Mouse (Mus musculus): Measurements from ENCODE around the gene Kcnc1. TPM values are rescaled to one million over a fixed set of nuclear protein-coding genes. Genes with fewer than 3 reads are reported as not detected.

The Kcnc1 gene
- 0.27 TPM in 1 of 2 replicates, not detected in the other for polyA plus RNA-seq (2012; ENCODE audit: insufficient read depth, low replicate concordance)

DNA sequence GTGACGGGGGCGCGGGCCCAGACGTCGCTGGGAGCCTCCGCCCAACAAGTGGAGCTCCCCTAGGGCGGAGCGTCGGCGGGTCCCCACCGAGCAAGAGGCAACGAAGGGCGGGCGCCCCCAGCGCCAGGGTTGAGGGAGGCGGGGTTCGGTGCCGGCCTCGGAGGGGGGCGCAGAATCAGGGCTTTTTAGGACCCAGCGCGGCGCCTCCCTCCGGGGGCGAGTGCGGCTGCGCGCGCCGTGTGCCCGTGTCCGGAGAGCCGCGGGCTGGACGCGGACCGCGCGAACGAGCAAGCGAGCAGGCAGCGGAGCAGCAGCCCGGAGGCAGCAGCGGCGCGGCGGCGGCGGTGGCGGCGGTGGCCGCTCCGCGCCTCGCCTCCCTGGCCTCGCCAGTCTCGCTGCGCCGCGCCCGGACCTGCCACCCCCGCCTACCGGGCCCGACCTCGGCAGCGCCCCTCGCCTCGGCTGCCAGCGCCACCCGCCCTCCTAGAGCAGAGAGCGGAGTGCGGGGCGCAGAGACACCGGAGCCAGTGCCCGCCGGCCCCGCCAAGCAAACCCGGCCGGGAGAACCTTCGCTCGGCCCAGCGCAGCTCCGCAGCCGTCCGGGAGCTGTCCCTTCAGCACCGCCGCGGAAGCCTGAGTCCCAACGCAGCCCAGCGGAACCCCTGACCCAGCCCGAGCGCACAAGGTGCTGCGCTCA is at the start of gene Kcnc1:
TSS of gene Kcnc1 (plus strand) at position 267 of the 697 bp plus-strand sequence.
- Histone ChIP-seq H3K4me1 (peaks cover 48% of the 10 kb centered on the region), H3K27me3 (replicated peaks) (peaks cover 84% of the 10 kb centered on the region), H3K9me3 (peaks cover 9% of the 10 kb centered on the region), H3K4me3 (replicated peaks) (peak within 1 kb of the TSS; percentile 83), H3K36me3 (replicated peaks; ENCODE audit: low read length) (no peaks in the 10 kb centered on the region)
- TF ChIP-seq FLI1 (IDR thresholded peaks at IDR 0.05; ENCODE audit: low read length) (no peak), GATA1 (IDR thresholded peaks at IDR 0.05; ENCODE audit: borderline replicate concordance, low read length) (no peak)

DNA sequence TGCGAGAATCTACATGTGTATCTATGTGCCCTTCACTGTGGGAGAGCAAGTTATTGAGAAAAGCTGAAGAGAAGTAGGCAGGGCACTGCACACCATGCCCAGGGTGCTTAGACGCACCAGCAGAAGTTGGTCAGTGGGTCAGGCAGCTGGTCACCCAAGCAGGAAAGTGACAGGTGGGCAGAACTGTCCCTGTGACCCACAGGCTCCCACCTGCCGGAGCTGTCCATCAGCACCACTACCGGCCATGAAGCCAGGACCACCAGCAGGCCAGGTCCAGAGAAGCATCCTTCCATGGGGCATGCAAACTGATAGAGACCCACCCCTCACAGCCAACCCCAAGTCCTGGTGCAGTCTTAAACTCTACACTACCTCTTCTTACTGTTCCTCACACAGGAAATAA is 48.6 kb upstream of the Kcnc1 start:
- peaks cover 60% of the 10 kb centered on the region for H3K27me3 ChIP-seq (replicated peaks)
- TF ChIP-seq GATA1 (IDR thresholded peaks at IDR 0.05; ENCODE audit: borderline replicate concordance, low read length) (no peak), FLI1 (IDR thresholded peaks at IDR 0.05; ENCODE audit: low read length) (no peak)
- H3K4me1 ChIP-seq, result peaks cover 6% of the 10 kb centered on the region
- no peaks in the 10 kb centered on the region for H3K36me3 ChIP-seq (replicated peaks; ENCODE audit: low read length)
- no peak overlapping the region for H3K4me3 ChIP-seq (replicated peaks)
- H3K9me3 ChIP-seq, result no peaks in the 10 kb centered on the region

DNA sequence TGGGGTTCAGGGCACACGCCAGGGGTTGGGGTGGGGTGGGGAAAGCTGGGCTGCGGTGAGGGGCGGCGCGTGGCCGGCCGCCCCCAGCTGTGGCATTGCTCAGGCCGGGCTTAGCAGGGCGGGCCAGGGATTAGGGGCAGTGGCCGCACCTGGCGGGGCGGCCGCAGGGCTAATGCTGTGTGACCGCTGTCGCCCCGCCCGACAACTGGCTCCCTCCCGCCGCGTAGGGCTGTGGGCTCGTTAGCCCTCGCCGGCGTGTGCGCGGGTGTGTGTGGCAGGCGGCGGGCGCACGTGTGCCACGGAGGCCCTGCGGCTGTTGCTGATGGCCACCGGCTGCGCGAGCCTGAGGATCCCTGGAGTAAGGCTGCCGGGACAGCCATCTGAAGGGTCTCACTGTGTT is 47.5 kb upstream of the Kcnc1 start:
- Histone ChIP-seq H3K27me3 (replicated peaks) (peaks cover 65% of the 10 kb centered on the region), H3K36me3 (replicated peaks; ENCODE audit: low read length) (no peaks in the 10 kb centered on the region), H3K4me1 (peaks cover 6% of the 10 kb centered on the region), H3K4me3 (replicated peaks) (no peak overlapping the region), H3K9me3 (no peaks in the 10 kb centered on the region)
- TF ChIP-seq GATA1 (IDR thresholded peaks at IDR 0.05; ENCODE audit: borderline replicate concordance, low read length), result no peak
- TF ChIP-seq FLI1 (IDR thresholded peaks at IDR 0.05; ENCODE audit: low read length), result no peak

DNA sequence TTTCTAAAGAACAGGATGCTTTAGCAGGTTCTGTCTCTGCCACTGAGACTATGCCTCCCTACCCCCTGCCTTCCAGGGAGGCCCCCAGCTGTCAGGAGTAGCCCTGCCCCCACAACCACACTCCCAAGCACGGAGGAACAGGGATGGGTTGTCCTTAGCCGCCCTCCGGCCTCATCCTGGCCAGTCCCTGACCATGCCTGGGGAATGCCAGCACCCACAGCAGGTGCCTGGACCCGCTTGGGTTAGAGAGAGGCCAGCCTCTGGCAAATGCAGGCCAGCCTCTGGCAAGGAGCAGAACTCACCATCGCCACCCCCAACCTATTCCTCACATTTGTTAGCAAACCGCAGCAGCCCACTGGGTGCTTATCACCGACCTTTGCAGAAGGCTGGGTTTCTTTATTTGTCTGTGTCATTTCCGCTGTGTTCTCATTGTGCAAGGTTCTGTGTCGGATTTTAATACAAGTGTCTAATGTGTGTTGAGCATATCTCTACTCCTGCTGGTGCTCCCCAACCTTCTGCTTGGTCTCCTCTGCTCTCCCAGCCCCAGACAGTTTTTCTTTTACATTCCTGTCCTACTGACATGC is 46.1 kb upstream of the Kcnc1 start:
- H3K36me3 ChIP-seq (replicated peaks; ENCODE audit: low read length), result no peaks in the 10 kb centered on the region
- peaks cover 62% of the 10 kb centered on the region for H3K27me3 ChIP-seq (replicated peaks)
- no peaks in the 10 kb centered on the region for H3K9me3 ChIP-seq
- no peak for TF ChIP-seq FLI1 (IDR thresholded peaks at IDR 0.05; ENCODE audit: low read length)
- TF ChIP-seq GATA1 (IDR thresholded peaks at IDR 0.05; ENCODE audit: borderline replicate concordance, low read length), result no peak
- H3K4me1 ChIP-seq, result peaks cover 6% of the 10 kb centered on the region
- H3K4me3 ChIP-seq (replicated peaks), result no peak overlapping the region

DNA sequence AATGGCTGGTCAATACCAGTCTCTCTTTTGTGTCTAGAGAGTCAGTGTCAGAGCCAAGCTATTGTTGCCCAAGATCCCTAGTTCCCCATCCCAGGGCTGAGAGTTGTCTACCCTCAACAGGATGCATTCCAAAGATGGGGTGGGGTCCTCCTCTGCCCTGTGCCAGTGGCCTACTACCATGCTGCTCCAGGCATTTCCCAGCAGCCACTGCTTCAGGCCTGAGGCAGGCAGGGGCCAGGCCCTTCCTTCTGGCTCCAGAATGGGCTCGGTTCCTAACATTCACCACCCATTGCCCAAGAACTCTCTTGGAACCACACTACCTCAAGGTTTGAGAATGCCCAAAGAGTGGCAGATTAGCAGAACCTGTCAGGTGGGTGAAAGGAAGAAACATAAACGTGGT is 43.5 kb upstream of the Kcnc1 start:
- Histone ChIP-seq H3K9me3 (no peaks in the 10 kb centered on the region), H3K4me3 (replicated peaks) (no peak overlapping the region), H3K27me3 (replicated peaks) (peaks cover 49% of the 10 kb centered on the region), H3K36me3 (replicated peaks; ENCODE audit: low read length) (no peaks in the 10 kb centered on the region), H3K4me1 (peaks cover 6% of the 10 kb centered on the region)
- TF ChIP-seq FLI1 (IDR thresholded peaks at IDR 0.05; ENCODE audit: low read length), result no peak
- TF ChIP-seq GATA1 (IDR thresholded peaks at IDR 0.05; ENCODE audit: borderline replicate concordance, low read length), result no peak

DNA sequence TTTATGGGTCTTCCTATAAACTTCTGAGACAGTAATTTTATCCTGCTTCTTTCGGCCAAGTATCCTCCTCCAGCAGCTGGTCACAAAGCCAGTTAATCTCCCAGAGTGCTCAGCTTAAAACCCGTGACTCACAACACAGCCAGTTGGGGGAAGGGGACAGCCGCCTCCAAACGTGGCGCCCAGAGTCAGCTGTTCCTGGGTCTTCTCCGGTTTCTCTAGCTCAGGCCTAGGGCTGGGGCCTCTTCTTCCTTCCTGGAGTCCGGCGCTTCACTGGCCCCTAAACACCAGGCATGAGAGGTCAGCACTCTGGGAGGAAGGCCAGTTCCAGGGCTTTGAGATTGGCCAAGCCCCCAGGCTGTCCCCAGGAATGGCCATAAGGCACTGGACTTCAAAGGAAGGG is 43.1 kb upstream of the Kcnc1 start:
- Histone ChIP-seq H3K36me3 (replicated peaks; ENCODE audit: low read length) (no peaks in the 10 kb centered on the region), H3K4me3 (replicated peaks) (no peak overlapping the region), H3K4me1 (peaks cover 6% of the 10 kb centered on the region), H3K27me3 (replicated peaks) (peaks cover 45% of the 10 kb centered on the region), H3K9me3 (no peaks in the 10 kb centered on the region)
- TF ChIP-seq FLI1 (IDR thresholded peaks at IDR 0.05; ENCODE audit: low read length), result no peak
- TF ChIP-seq GATA1 (IDR thresholded peaks at IDR 0.05; ENCODE audit: borderline replicate concordance, low read length), result no peak

DNA sequence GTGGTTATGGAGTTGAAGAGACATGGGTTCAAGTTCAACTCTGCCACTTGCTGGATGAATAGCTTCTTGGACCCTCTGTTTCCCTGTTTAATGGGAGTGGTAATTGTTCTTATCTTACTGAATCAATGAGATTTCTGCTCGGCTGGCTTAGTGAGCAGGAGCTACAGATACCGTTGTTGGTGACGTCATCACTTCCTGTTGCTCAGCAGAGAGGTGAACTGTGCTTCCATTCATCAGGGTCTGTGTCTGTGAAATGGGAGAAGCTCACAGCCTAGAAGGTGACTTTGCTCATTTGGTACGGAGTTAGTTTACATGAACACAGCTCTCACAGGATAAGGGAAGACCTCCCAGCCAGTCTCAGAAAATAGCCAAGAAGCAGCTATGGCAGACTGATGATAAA is 42.4 kb upstream of the Kcnc1 start:
- H3K4me3 ChIP-seq (replicated peaks), result no peak overlapping the region
- H3K27me3 ChIP-seq (replicated peaks), result peaks cover 42% of the 10 kb centered on the region
- peaks cover 6% of the 10 kb centered on the region for H3K4me1 ChIP-seq
- H3K9me3 ChIP-seq, result no peaks in the 10 kb centered on the region
- no peaks in the 10 kb centered on the region for H3K36me3 ChIP-seq (replicated peaks; ENCODE audit: low read length)
- TF ChIP-seq GATA1 (IDR thresholded peaks at IDR 0.05; ENCODE audit: borderline replicate concordance, low read length) (no peak), FLI1 (IDR thresholded peaks at IDR 0.05; ENCODE audit: low read length) (no peak)

DNA sequence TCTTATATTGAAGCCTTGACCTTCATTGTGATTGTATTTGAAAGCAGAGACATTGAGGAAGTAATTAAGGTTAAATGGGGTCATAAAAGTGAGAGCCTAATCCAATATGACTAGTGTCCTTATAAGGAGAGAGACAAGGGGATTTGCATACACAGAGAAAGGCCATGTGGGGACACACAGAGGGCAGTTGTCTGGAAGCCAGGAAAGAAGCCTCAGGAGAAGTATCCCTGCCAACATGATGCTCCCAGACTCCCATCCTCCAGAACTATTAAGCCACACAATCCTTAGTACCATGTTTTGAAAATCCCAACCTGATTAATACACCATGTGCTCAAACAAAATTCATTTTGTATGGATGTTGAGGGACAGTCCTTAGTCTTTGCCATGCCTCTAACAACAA is 34.5 kb upstream of the Kcnc1 start:
- no peaks in the 10 kb centered on the region for H3K4me1 ChIP-seq
- no peaks in the 10 kb centered on the region for H3K9me3 ChIP-seq

DNA sequence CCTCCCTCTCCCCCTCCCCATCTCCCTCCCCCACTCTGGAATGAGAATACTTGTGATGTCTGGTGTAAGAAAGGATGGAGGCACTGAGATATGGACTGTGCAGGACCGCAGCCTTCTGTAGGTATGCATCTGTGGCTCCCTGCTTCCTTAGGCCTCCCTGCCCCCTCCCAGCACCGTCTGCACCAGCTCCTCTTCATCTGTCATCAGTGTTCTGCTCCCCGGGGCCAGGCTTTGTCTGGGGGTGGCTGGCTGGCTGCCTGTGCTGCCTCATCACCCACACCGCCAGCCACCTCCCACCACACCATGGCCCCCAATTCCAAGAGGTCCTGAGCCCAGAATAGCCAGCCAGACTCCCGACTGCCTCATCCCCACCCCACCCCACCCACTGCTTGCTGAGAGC is 32.1 kb upstream of the Kcnc1 start:
- TF ChIP-seq GATA1 (IDR thresholded peaks at IDR 0.05; ENCODE audit: borderline replicate concordance, low read length), result no peak
- TF ChIP-seq FLI1 (IDR thresholded peaks at IDR 0.05; ENCODE audit: low read length), result no peak
- Histone ChIP-seq H3K4me3 (replicated peaks) (no peak overlapping the region), H3K4me1 (no peaks in the 10 kb centered on the region), H3K9me3 (no peaks in the 10 kb centered on the region), H3K27me3 (replicated peaks) (peaks cover 55% of the 10 kb centered on the region), H3K36me3 (replicated peaks; ENCODE audit: low read length) (no peaks in the 10 kb centered on the region)

More for the DNA sequence above, 34.5 kb upstream of the Kcnc1 start:
- TF ChIP-seq GATA1 (IDR thresholded peaks at IDR 0.05; ENCODE audit: borderline replicate concordance, low read length), result no peak
- TF ChIP-seq FLI1 (IDR thresholded peaks at IDR 0.05; ENCODE audit: low read length), result no peak
- H3K4me3 ChIP-seq (replicated peaks), result no peak overlapping the region
- H3K27me3 ChIP-seq (replicated peaks), result peaks cover 44% of the 10 kb centered on the region
- no peaks in the 10 kb centered on the region for H3K36me3 ChIP-seq (replicated peaks; ENCODE audit: low read length)

DNA sequence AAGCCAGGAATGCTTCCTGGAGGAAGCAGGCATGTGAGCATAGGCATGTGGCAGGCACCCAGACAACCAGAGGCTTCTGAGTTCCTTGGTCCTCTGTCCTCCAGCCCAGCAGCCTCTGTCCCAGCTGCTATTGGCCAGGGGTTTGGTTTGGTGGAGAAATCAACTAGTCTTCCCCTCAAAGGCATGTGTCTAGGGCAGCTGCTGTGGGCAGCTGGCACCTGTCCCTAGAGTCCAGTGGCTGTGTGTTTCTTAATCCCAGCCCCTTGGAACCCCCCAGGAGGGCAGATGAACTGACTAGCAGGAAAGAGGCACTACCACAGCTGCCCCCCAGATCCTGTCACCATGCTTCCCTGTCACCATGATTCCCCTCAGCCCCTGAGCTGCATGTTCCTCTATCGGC is 30.5 kb upstream of the Kcnc1 start:
- Histone ChIP-seq H3K27me3 (replicated peaks) (peaks cover 54% of the 10 kb centered on the region), H3K4me3 (replicated peaks) (no peak overlapping the region), H3K9me3 (no peaks in the 10 kb centered on the region), H3K36me3 (replicated peaks; ENCODE audit: low read length) (no peaks in the 10 kb centered on the region), H3K4me1 (no peaks in the 10 kb centered on the region)
- no peak for TF ChIP-seq GATA1 (IDR thresholded peaks at IDR 0.05; ENCODE audit: borderline replicate concordance, low read length)
- no peak for TF ChIP-seq FLI1 (IDR thresholded peaks at IDR 0.05; ENCODE audit: low read length)

Measured in megakaryocyte, embryonic 14.5 days (primary cell).